Mouse (Mus musculus) ES-E14 (cell line): ENCODE results near the gene Degs2. TPM values are rescaled to one million over a fixed set of nuclear protein-coding genes. Genes with fewer than 3 reads are reported as not detected.
A peak's percentile ranks its signal among the peaks of the same experiment; 100 is the strongest.

ENCODE experiments used
- DNase-seq: peaks from one replicate; pipeline ENCODE4 v3.0.0-alpha.2; 2013; ENCODE audit warnings: low read depth, low spot score
- H3K27ac ChIP-seq: 2 replicates; pipeline ENCODE4 v1.5.1; 2012; ENCODE audit warnings: low read depth, mild to moderate bottlenecking, low read length, moderate library complexity, mixed read lengths; ENCODE audit not compliant: poor library complexity, insufficient read depth, severe bottlenecking
- H3K36me3 ChIP-seq: 2 replicates; pipeline ENCODE4 v1.6.1; 2012; ENCODE audit warnings: mild to moderate bottlenecking, low read length, moderate library complexity, mixed read lengths; ENCODE audit not compliant: control insufficient read depth, poor library complexity, insufficient read depth, severe bottlenecking
- H3K4me1 ChIP-seq, 2 experiments: fragments of 150-350 bp in 1 of 2; sonication (generic) in 1 of 2; 2 replicates each; pipeline ENCODE4 v1.6.1; 2012; ENCODE audit warnings: low read length in 2 of 2, mild to moderate bottlenecking in 1 of 2, mixed read lengths in 1 of 2; ENCODE audit not compliant: control insufficient read depth in 2 of 2, insufficient read depth in 2 of 2, poor library complexity in 1 of 2
- H3K4me3 ChIP-seq, 2 experiments: fragments of 150-350 bp in 1 of 2; sonication (generic) in 1 of 2; 2 replicates each; pipeline ENCODE4 v1.5.1; 2012; ENCODE audit warnings: low read length in 2 of 2, low read depth in 1 of 2, mild to moderate bottlenecking in 1 of 2, mixed read lengths in 1 of 2; ENCODE audit not compliant: insufficient read depth in 1 of 2, poor library complexity in 1 of 2, severe bottlenecking in 1 of 2
- H3K9ac ChIP-seq: 2 replicates; pipeline ENCODE4 v1.6.1; 2012; ENCODE audit warnings: low read depth, mild to moderate bottlenecking, low read length, mixed read lengths; ENCODE audit not compliant: poor library complexity, insufficient read depth, severe bottlenecking
- H3K9me3 ChIP-seq: fragments of 150-350 bp; sonication (generic); 2 replicates; pipeline ENCODE4 v1.6.1; 2012; ENCODE audit warnings: low read depth, mild to moderate bottlenecking, low read length; ENCODE audit not compliant: control insufficient read depth, insufficient read depth
- CHD2 ChIP-seq: IDR thresholded peaks from 2 replicates; pipeline ENCODE4 v1.6.1; 2014; ENCODE audit warnings: mild to moderate bottlenecking, low read depth, low read length, inconsistent platforms
- HCFC1 ChIP-seq: IDR thresholded peaks from 2 replicates; pipeline ENCODE4 v1.6.1; 2012; ENCODE audit warnings: low read length, inconsistent platforms, borderline replicate concordance; ENCODE audit not compliant: insufficient read depth
- MAFK ChIP-seq: IDR thresholded peaks from 2 replicates; pipeline ENCODE4 v1.6.1; 2014; ENCODE audit warnings: mild to moderate bottlenecking, low read depth, low read length, inconsistent platforms; ENCODE audit not compliant: insufficient read depth
- ZC3H11A ChIP-seq: IDR thresholded peaks from 2 replicates; pipeline ENCODE4 v1.6.1; 2012; ENCODE audit warnings: low read depth, mild to moderate bottlenecking, inconsistent platforms, low read length, borderline replicate concordance
- ZNF384 ChIP-seq: IDR thresholded peaks from 2 replicates; pipeline ENCODE4 v1.6.1; 2012; ENCODE audit warnings: low read depth, low read length, inconsistent platforms
- in situ Hi-C, 2 experiments: fragments of 600-800 bp; cut with MboI; formaldehyde crosslinking; loops; one replicate each; pipeline ENCODE4 v1.15.1; 2025; ENCODE audit warnings: low sequenced_read_pairs in 2 of 2, inconsistent platforms in 1 of 2; ENCODE audit not compliant: unreplicated experiment in 2 of 2
- total RNA-seq: library from RNA; depleted of rRNA; stranded (reverse); fragments of 300-350 nt; gene quantifications from 2 replicates; pipeline ENCODE4 v1.2.3, GENCODE M21; 2012

The Degs2 gene
- total RNA-seq, 1 experiment = 0.49 TPM

DNA sequence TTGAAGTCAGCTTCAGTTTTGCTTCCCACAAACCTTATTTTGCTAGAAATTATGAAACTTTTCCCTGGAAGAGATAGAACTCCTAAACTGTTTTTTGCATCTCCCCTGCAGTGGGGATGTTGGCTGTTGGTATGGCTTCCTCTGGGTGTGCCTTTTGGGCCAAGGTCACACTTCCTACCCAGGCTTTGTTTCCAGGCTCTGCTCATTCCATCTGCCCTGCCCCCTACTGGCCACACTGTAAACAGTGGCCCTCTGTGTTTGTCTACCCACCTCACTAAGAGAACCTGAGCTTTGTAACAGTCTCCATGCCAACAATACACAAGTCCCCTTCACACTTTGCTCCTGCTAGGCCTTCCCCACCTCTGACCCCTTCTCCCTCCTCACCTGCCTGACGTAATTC lies 44.8 kb downstream of the Degs2 start:
- H3K4me1 ChIP-seq = peaks cover 0 to 9% of the 10 kb centered on the region in 2 experiments; a peak in 1 of 4 replicates
- no peak overlapping the region for H3K27ac ChIP-seq
- in situ Hi-C loops = no loop called here
- H3K9ac ChIP-seq = no peak overlapping the region
- TF ChIP-seq ZC3H11A (peak; percentile 64), MAFK (no peak)
- DNase-seq = peak; percentile 75
- no peak overlapping the region for H3K4me3 ChIP-seq
- H3K36me3 ChIP-seq = peaks cover 5% of the 10 kb centered on the region; the same call in 1 of the 2 replicates
- no peaks in the 10 kb centered on the region for H3K9me3 ChIP-seq

DNA sequence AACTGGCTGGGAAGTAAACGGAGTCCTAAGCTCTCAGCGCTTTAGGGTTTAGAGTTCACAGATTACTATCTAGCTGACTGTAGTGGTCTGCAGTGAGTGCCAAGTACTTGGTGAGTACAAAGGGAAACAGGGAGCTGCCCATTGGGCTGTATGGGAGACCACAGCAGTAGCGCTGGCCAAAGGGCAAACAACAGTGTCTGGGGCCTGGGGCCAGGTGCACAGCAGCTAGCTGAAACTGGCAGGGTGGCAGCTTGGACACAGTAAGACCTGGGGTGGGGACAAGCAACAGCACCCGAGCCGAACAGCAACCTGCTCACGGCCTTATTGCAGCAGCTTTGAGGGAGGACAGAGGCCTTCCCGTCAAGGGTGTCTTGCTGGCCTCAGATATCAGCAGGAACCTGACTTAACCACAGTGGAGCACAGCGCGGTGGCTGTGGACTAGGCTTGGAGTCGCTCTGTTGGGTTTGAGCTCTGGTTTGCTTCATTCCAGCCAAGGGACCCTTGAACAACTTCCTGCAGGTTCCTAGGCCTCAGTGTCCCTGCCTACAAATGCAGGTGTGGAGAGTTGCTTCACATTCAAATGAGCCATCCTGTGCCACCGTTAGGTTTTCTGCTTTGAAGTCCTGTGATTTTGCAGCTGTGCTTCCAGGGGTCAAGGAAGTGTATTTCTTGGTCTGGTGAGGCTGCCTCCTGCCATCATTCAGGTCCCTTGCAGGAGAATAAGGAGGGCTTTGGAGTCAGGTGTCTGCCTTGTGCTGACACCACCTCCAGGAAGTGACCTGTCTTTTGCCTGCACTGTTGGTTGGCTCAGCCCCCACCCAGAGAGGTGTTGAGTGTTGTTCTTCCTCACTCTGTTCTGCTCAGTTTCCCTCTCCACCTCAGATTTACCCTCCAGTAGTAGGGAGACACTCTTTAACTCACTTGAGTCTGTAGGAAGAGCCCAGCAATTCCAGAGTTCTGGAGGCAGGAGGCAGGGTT lies 48.5 kb downstream of the Degs2 start:
- H3K4me3 ChIP-seq = no peak overlapping the region

DNA sequence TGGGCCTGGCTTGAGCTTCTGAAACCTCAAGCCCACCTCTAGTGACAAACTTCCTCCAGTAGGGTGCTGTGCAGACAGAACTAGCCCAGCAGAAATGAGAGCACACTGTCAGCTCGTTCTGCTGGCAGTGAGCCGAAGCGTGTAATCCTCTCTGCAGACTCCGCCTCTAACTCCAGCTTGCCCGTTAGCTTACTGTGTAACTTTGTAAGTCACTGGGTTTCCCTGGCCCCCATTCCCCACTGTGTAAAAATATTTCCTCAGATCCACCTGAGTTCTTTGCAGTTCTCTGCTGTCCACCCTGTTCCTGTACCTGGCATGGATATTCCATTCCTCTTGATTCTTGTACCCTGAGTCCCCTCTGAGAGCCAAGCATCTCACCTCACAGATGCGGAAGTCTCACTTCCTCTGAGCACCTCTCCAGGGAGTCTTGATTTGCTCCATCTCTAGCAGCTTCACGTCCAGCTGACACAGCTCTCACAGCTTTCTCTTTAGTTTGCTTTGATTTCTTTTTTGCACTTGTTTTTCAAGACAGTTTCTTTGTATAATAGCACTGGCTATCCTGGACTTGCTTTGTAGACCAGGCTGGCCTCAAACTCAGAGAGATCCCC lies 51.0 kb downstream of the Degs2 start:
- no peaks in the 10 kb centered on the region for H3K9me3 ChIP-seq
- in situ Hi-C loops = no loop called here
- peaks cover 12% of the 10 kb centered on the region; the same call in 1 of the 2 replicates for H3K36me3 ChIP-seq
- no peak overlapping the region for H3K4me3 ChIP-seq
- no peak overlapping the region for H3K27ac ChIP-seq
- no peak overlapping the region for H3K9ac ChIP-seq
- no peak for DNase-seq
- no peak for TF ChIP-seq HCFC1
- no peak for TF ChIP-seq ZNF384
- no peak for TF ChIP-seq ZC3H11A
- H3K4me1 ChIP-seq = peaks cover 0 to 5% of the 10 kb centered on the region in 2 experiments; a peak in 1 of 4 replicates

More for the DNA sequence above, 48.5 kb downstream of the Degs2 start:
- peak overlapping the region; percentile 10; the same call in 1 of the 2 replicates for H3K27ac ChIP-seq
- H3K36me3 ChIP-seq = peaks cover 9% of the 10 kb centered on the region; the same call in 1 of the 2 replicates
- no peaks in the 10 kb centered on the region for H3K9me3 ChIP-seq
- in situ Hi-C loops = no loop called here
- TF ChIP-seq ZNF384 (no peak), HCFC1 (no peak), ZC3H11A (no peak), CHD2 (no peak), MAFK (no peak)
- H3K9ac ChIP-seq = no peak overlapping the region
- DNase-seq = peak; percentile 26
- peaks cover 0 to 9% of the 10 kb centered on the region in 2 experiments; a peak in 1 of 4 replicates for H3K4me1 ChIP-seq

DNA sequence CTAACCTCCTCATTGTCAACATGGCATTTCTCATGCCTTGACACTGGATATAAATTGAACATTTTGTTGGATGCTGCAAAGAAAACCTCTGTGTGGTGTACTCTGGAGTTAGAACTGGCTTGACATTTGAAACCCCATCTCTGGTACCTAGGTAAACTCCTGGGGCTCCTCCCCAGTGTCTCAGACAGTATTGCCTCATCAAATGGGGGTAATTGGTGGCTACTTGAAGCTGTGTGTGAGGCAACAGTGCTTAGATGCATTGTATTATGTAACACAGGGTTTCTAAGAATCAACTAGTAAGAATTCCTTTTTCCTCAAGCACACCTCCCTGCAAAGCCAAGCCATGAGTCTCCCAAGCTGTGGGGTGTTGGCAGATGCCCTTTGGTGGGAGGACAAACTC lies 54.3 kb downstream of the Degs2 start:
- Histone ChIP-seq H3K36me3 (peaks cover 10% of the 10 kb centered on the region; the same call in 1 of the 2 replicates), H3K4me3 (no peak overlapping the region), H3K9ac (no peak overlapping the region), H3K27ac (no peak overlapping the region), H3K4me1 (no peaks in the 10 kb centered on the region), H3K9me3 (no peaks in the 10 kb centered on the region)
- in situ Hi-C loops = no loop called here
- DNase-seq = no peak
- TF ChIP-seq ZNF384 = no peak
- no peak for TF ChIP-seq ZC3H11A
- no peak for TF ChIP-seq MAFK
- no peak for TF ChIP-seq HCFC1
- TF ChIP-seq CHD2 = no peak
